Mouse (Mus musculus): ENCODE measurements at regions not wholly inside any gene's neighbourhood (a gene's known extent, or its start where the extent isn't known, plus 50 kb on each side); places are given as distances from the start of the nearest gene placed in this dataset.

- H3K27me3 ChIP-seq: no peaks in the 10 kb centered on the region
- no peak for ATAC-seq (ENCODE audit: insufficient number of reproducible peaks, insufficient read depth, low FRiP score, low TSS enrichment)
- H3K4me2 ChIP-seq (replicated peaks): no peak overlapping the region
- no peak overlapping the region for H3K27ac ChIP-seq
- WGBS: 65% methylated on average over 5 of the region's 5 CpGs
- H3K4me1 ChIP-seq: no peaks in the 10 kb centered on the region
- H3K9ac ChIP-seq: no peak overlapping the region
- no peaks in the 10 kb centered on the region for H3K36me3 ChIP-seq
- no peak overlapping the region for H3K4me3 ChIP-seq
- no peaks in the 10 kb centered on the region for H3K9me3 ChIP-seq
These were observed 142.1 kb downstream of the Pik3r1 start for GRCm38 (mm10) chr13:101625922-101626321.

- no peaks in the 10 kb centered on the region for H3K4me1 ChIP-seq
- no peak overlapping the region for H3K4me2 ChIP-seq (replicated peaks)
- WGBS: 28% methylated on average over 5 of the region's 5 CpGs
- no peak overlapping the region for H3K27ac ChIP-seq
- no peak overlapping the region for H3K9ac ChIP-seq
- H3K4me3 ChIP-seq: no peak overlapping the region
- no peak for ATAC-seq (ENCODE audit: insufficient number of reproducible peaks, insufficient read depth, low FRiP score, low TSS enrichment)
- no peaks in the 10 kb centered on the region for H3K36me3 ChIP-seq
- no peaks in the 10 kb centered on the region for H3K27me3 ChIP-seq
- H3K9me3 ChIP-seq: no peaks in the 10 kb centered on the region
These were observed 143.8 kb downstream of the Pik3r1 start for GRCm38 (mm10) chr13:101624179-101624581.

- Histone ChIP-seq H3K4me2 (replicated peaks) (no peak overlapping the region), H3K27me3 (no peaks in the 10 kb centered on the region)
- WGBS: 91% methylated on average over 2 of the region's 2 CpGs
These were observed 145.4 kb downstream of the Pik3r1 start for GRCm38 (mm10) chr13:101622649-101623048.

GRCm38 (mm10) chr13:101620660-101621059 is 147.4 kb downstream of the Pik3r1 start:
- no peaks in the 10 kb centered on the region for H3K27me3 ChIP-seq
- ATAC-seq (ENCODE audit: insufficient number of reproducible peaks, insufficient read depth, low FRiP score, low TSS enrichment): no peak
- H3K4me3 ChIP-seq: no peak overlapping the region
- H3K36me3 ChIP-seq: no peaks in the 10 kb centered on the region
- no peaks in the 10 kb centered on the region for H3K9me3 ChIP-seq
- no peak overlapping the region for H3K4me2 ChIP-seq (replicated peaks)
- H3K27ac ChIP-seq: no peak overlapping the region
- H3K4me1 ChIP-seq: no peaks in the 10 kb centered on the region
- H3K9ac ChIP-seq: no peak overlapping the region
- WGBS: 76% methylated on average over 3 of the region's 3 CpGs

More at GRCm38 (mm10) chr13:101622649-101623048, 145.4 kb downstream of the Pik3r1 start:
- H3K4me1 ChIP-seq: no peaks in the 10 kb centered on the region
- no peak overlapping the region for H3K27ac ChIP-seq
- H3K9ac ChIP-seq: no peak overlapping the region
- ATAC-seq (ENCODE audit: insufficient number of reproducible peaks, insufficient read depth, low FRiP score, low TSS enrichment): no peak
- H3K9me3 ChIP-seq: no peaks in the 10 kb centered on the region
- no peak overlapping the region for H3K4me3 ChIP-seq
- H3K36me3 ChIP-seq: no peaks in the 10 kb centered on the region

GRCm38 (mm10) chr13:101619154-101619553 is 148.9 kb downstream of the Pik3r1 start:
- WGBS: 95% methylated on average over 1 of the region's 1 CpGs
- Histone ChIP-seq H3K4me3 (no peak overlapping the region), H3K4me2 (replicated peaks) (no peak overlapping the region), H3K9ac (no peak overlapping the region), H3K9me3 (no peaks in the 10 kb centered on the region), H3K36me3 (no peaks in the 10 kb centered on the region), H3K27me3 (no peaks in the 10 kb centered on the region), H3K4me1 (no peaks in the 10 kb centered on the region), H3K27ac (no peak overlapping the region)
- ATAC-seq (ENCODE audit: insufficient number of reproducible peaks, insufficient read depth, low FRiP score, low TSS enrichment): no peak

GRCm38 (mm10) chr13:101612786-101613185 is 155.2 kb downstream of the Pik3r1 start:
- no peak overlapping the region for H3K9ac ChIP-seq
- H3K9me3 ChIP-seq: no peaks in the 10 kb centered on the region
- H3K27ac ChIP-seq: no peak overlapping the region
- no peaks in the 10 kb centered on the region for H3K27me3 ChIP-seq
- no peak for ATAC-seq (ENCODE audit: insufficient number of reproducible peaks, insufficient read depth, low FRiP score, low TSS enrichment)
- no peak overlapping the region for H3K4me3 ChIP-seq
- H3K4me1 ChIP-seq: no peaks in the 10 kb centered on the region
- H3K4me2 ChIP-seq (replicated peaks): no peak overlapping the region
- no peaks in the 10 kb centered on the region for H3K36me3 ChIP-seq
- whole genome bisulfite sequencing: 70% methylated on average over 2 of the region's 2 CpGs

GRCm38 (mm10) chr13:101611725-101612124 is 156.3 kb downstream of the Pik3r1 start:
- H3K9ac ChIP-seq: no peak overlapping the region
- H3K27ac ChIP-seq: no peak overlapping the region
- H3K4me1 ChIP-seq: no peaks in the 10 kb centered on the region
- WGBS: 87% methylated on average over 6 of the region's 6 CpGs
- H3K9me3 ChIP-seq: no peaks in the 10 kb centered on the region
- H3K4me3 ChIP-seq: no peak overlapping the region
- H3K4me2 ChIP-seq (replicated peaks): no peak overlapping the region
- no peaks in the 10 kb centered on the region for H3K27me3 ChIP-seq
- ATAC-seq (ENCODE audit: insufficient number of reproducible peaks, insufficient read depth, low FRiP score, low TSS enrichment): no peak
- H3K36me3 ChIP-seq: no peaks in the 10 kb centered on the region

GRCm38 (mm10) chr13:101606184-101606730 is 161.8 kb downstream of the Pik3r1 start:
- WGBS: 69% methylated on average over 1 of the region's 1 CpGs

GRCm38 (mm10) chr13:101605685-101606084 is 162.3 kb downstream of the Pik3r1 start:
- Histone ChIP-seq H3K4me2 (replicated peaks) (no peak overlapping the region), H3K27me3 (no peaks in the 10 kb centered on the region), H3K9me3 (no peaks in the 10 kb centered on the region), H3K4me3 (no peak overlapping the region), H3K9ac (no peak overlapping the region), H3K4me1 (no peaks in the 10 kb centered on the region), H3K27ac (no peak overlapping the region), H3K36me3 (no peaks in the 10 kb centered on the region)
- no peak for ATAC-seq (ENCODE audit: insufficient number of reproducible peaks, insufficient read depth, low FRiP score, low TSS enrichment)
- 90% methylated on average over 4 of the region's 4 CpGs for WGBS

More at GRCm38 (mm10) chr13:101606184-101606730, 161.8 kb downstream of the Pik3r1 start:
- no peaks in the 10 kb centered on the region for H3K4me1 ChIP-seq
- H3K4me2 ChIP-seq (replicated peaks): no peak overlapping the region
- H3K9ac ChIP-seq: no peak overlapping the region
- H3K36me3 ChIP-seq: no peaks in the 10 kb centered on the region
- no peak for ATAC-seq (ENCODE audit: insufficient number of reproducible peaks, insufficient read depth, low FRiP score, low TSS enrichment)
- no peaks in the 10 kb centered on the region for H3K9me3 ChIP-seq
- H3K27me3 ChIP-seq: no peaks in the 10 kb centered on the region
- no peak overlapping the region for H3K4me3 ChIP-seq
- no peak overlapping the region for H3K27ac ChIP-seq

- Histone ChIP-seq H3K36me3 (no peaks in the 10 kb centered on the region), H3K4me1 (no peaks in the 10 kb centered on the region), H3K9me3 (no peaks in the 10 kb centered on the region), H3K4me3 (no peak overlapping the region), H3K27me3 (no peaks in the 10 kb centered on the region), H3K4me2 (replicated peaks) (no peak overlapping the region), H3K27ac (no peak overlapping the region), H3K9ac (no peak overlapping the region)
- WGBS: 74% methylated on average over 4 of the region's 4 CpGs
- ATAC-seq (ENCODE audit: insufficient number of reproducible peaks, insufficient read depth, low FRiP score, low TSS enrichment): no peak
These were observed 163.0 kb downstream of the Pik3r1 start for GRCm38 (mm10) chr13:101605051-101605450.

GRCm38 (mm10) chr13:101598126-101598485 is 169.9 kb downstream of the Pik3r1 start:
- Histone ChIP-seq H3K36me3 (no peaks in the 10 kb centered on the region), H3K9me3 (no peaks in the 10 kb centered on the region), H3K27ac (no peak overlapping the region), H3K4me2 (replicated peaks) (no peak overlapping the region), H3K4me1 (no peaks in the 10 kb centered on the region), H3K27me3 (no peaks in the 10 kb centered on the region), H3K9ac (no peak overlapping the region), H3K4me3 (no peak overlapping the region)
- no peak for ATAC-seq (ENCODE audit: insufficient number of reproducible peaks, insufficient read depth, low FRiP score, low TSS enrichment)
- 87% methylated on average over 7 of the region's 7 CpGs for WGBS

GRCm38 (mm10) chr13:101597243-101598125 is 170.5 kb downstream of the Pik3r1 start:
- no peaks in the 10 kb centered on the region for H3K36me3 ChIP-seq
- WGBS: 74% methylated on average over 14 of the region's 14 CpGs
- H3K27me3 ChIP-seq: no peaks in the 10 kb centered on the region
- no peak overlapping the region for H3K4me2 ChIP-seq (replicated peaks)
- H3K4me1 ChIP-seq: no peaks in the 10 kb centered on the region
- no peak overlapping the region for H3K9ac ChIP-seq
- ATAC-seq (ENCODE audit: insufficient number of reproducible peaks, insufficient read depth, low FRiP score, low TSS enrichment): no peak
- no peak overlapping the region for H3K27ac ChIP-seq
- no peak overlapping the region for H3K4me3 ChIP-seq
- no peaks in the 10 kb centered on the region for H3K9me3 ChIP-seq
